Mouse (Mus musculus): ENCODE results near the gene B4galt1. TPM values are rescaled to one million over a fixed set of nuclear protein-coding genes. Genes with fewer than 3 reads are reported as not detected.
"Not testable (repeated sequence)": the region's sequence is repeated elsewhere in the genome, so short reads cannot be mapped to it uniquely, and the experiment has no call there.

B4galt1 gene
- total RNA-seq, 1 experiment from 2014 or later: 28.5 TPM

- ATAC-seq (replicated peaks in 1 of 2; ENCODE audit: insufficient read depth in 1 of 2, low FRiP score in 2 of 2, low TSS enrichment in 1 of 2, low read depth in 1 of 2, poor library complexity in 2 of 2, severe bottlenecking in 2 of 2): no peak
These were observed 46.4 kb downstream of the B4galt1 start for GRCm38 (mm10) chr4:40807382-40807781.

- ATAC-seq (replicated peaks in 1 of 2; ENCODE audit: insufficient read depth in 1 of 2, low FRiP score in 2 of 2, low TSS enrichment in 1 of 2, low read depth in 1 of 2, poor library complexity in 2 of 2, severe bottlenecking in 2 of 2): no peak
These were observed 48.4 kb downstream of the B4galt1 start for GRCm38 (mm10) chr4:40805401-40805800.

DNA sequence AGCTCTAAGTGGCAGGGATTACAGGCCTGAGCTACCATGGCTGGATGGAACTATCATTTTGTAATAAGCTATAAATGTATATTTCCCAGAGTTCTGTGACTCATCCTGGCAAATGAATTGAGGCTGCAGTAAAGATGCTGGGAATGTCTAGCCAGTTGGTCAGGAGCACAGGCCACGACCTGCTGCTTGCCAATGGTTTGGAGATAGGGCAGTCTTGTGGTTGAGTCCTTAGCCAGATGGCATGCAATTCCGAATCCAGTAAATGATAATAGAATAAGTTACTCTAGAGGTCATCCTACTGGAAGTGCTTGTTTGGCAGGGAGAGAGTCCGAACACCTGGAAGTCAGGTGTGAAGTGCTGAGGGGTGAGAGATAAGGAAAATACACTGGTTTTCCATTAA lies 51.0 kb downstream of the B4galt1 start:
- ATAC-seq (replicated peaks in 1 of 2; ENCODE audit: insufficient read depth in 1 of 2, low FRiP score in 2 of 2, low TSS enrichment in 1 of 2, low read depth in 1 of 2, poor library complexity in 2 of 2, severe bottlenecking in 2 of 2): no peak

DNA sequence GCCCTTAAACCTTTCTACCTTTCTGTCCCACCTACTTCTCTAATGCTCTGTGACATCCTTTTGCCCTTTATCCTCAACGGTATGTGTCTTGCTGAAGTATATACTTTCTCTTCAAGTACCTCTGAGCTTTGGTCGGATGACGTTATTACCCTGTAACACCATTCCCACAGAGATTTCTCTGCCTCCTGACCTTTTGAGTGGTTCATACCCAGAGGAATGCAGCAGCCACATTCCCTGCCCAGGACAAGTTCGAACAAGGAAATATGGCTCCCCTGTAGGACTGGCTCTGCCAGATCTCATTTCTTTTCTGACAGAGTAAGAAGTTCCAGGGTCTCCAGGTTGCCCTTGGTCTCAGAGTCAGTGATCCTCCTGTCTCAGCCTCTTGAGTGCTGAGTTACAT lies 51.9 kb downstream of the B4galt1 start:
- ATAC-seq (replicated peaks in 1 of 2; ENCODE audit: insufficient read depth in 1 of 2, low FRiP score in 2 of 2, low TSS enrichment in 1 of 2, low read depth in 1 of 2, poor library complexity in 2 of 2, severe bottlenecking in 2 of 2): no peak

DNA sequence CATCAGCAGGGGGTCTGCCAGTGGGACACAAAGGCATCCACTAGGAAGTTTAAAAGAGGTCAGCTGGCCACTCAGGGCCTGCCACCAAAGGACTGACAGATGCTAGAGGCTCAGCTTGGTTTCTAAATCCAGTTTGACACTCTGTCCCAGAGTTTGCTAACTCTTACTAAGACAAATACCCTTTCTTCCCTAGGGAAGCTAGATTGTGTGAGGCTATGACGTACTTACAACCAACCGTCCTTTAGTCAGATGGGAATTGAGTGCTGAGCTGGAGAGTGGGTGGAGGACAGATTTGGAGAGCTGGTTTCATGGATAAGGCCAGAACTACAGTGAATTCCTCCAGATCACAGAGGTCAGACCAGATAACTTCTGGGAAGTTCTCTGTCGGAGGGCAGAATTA lies 52.9 kb downstream of the B4galt1 start:
- ATAC-seq (replicated peaks in 1 of 2; ENCODE audit: insufficient read depth in 1 of 2, low FRiP score in 2 of 2, low TSS enrichment in 1 of 2, low read depth in 1 of 2, poor library complexity in 2 of 2, severe bottlenecking in 2 of 2): no peak

GRCm38 (mm10) chr4:40798833-40799555 lies 54.8 kb downstream of the B4galt1 start:
- ATAC-seq (replicated peaks in 1 of 2; ENCODE audit: insufficient read depth in 1 of 2, low FRiP score in 2 of 2, low TSS enrichment in 1 of 2, low read depth in 1 of 2, poor library complexity in 2 of 2, severe bottlenecking in 2 of 2): not testable (repeated sequence)

DNA sequence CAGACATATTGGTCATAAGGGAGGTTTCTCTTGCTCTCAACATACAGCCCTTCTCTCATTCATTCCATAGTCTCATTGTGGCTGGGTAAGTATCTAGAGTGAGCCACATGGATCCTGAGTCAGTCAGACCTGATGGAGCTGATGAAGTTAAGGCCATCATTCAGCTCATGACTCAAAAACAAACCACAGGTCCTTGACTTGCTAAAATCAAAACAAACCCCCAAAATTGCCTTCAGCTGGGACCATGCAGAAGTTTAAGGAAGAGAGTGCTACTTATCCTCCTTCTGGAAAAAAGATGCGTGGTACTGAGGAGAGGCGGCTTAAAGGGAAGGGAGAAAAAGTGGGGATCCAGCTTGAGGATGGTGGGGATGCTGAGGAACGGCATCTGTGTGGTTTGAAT lies 58.0 kb downstream of the B4galt1 start:
- no peak for ATAC-seq (replicated peaks in 1 of 2; ENCODE audit: insufficient read depth in 1 of 2, low FRiP score in 2 of 2, low TSS enrichment in 1 of 2, low read depth in 1 of 2, poor library complexity in 2 of 2, severe bottlenecking in 2 of 2)

DNA sequence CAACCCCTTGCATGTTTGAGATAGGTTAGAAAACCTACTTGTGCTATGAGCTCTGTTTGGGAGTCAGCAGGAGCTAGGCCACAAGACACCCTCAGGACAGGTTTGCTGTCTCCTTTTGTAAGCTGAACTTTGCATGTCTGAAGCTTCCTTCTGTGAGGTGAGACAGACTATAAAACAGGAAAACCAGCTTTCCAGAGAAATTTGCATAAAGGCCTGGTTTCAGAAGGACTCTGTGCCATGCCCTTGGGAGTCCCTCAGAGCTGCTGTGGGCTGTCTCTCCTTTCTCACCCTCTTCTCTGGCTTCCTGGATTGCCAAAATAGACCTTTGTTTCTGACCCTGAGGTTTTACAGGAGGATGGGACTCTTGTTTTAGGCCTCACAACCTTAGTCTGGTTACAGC lies 59.5 kb downstream of the B4galt1 start:
- no peak for ATAC-seq (replicated peaks in 1 of 2; ENCODE audit: insufficient read depth in 1 of 2, low FRiP score in 2 of 2, low TSS enrichment in 1 of 2, low read depth in 1 of 2, poor library complexity in 2 of 2, severe bottlenecking in 2 of 2)

- ATAC-seq (replicated peaks in 1 of 2; ENCODE audit: insufficient read depth in 1 of 2, low FRiP score in 2 of 2, low TSS enrichment in 1 of 2, low read depth in 1 of 2, poor library complexity in 2 of 2, severe bottlenecking in 2 of 2): no peak
These were observed 62.6 kb downstream of the B4galt1 start for GRCm38 (mm10) chr4:40791176-40791575.

DNA sequence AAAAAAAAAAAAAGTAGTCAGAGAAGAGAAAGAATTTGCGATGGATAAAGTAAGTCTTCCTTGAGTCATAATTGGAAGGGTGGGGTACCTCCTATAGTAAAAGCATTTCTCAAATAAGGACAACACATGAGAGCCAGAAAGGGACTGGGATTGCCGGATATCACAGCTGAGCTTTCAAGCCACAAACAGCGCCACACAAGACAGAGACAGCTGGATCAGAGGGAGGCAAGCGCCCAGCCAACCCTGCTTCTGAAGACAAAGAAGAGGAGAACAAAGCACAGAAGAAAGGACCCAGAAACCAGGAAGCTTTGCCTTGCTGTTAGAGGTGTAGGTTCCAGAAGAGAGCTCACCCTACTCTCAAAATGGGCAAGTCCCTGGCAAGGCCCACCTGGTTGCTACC lies 67.2 kb downstream of the B4galt1 start:
- ATAC-seq (replicated peaks in 1 of 2; ENCODE audit: insufficient read depth in 1 of 2, low FRiP score in 2 of 2, low TSS enrichment in 1 of 2, low read depth in 1 of 2, poor library complexity in 2 of 2, severe bottlenecking in 2 of 2): no peak

DNA sequence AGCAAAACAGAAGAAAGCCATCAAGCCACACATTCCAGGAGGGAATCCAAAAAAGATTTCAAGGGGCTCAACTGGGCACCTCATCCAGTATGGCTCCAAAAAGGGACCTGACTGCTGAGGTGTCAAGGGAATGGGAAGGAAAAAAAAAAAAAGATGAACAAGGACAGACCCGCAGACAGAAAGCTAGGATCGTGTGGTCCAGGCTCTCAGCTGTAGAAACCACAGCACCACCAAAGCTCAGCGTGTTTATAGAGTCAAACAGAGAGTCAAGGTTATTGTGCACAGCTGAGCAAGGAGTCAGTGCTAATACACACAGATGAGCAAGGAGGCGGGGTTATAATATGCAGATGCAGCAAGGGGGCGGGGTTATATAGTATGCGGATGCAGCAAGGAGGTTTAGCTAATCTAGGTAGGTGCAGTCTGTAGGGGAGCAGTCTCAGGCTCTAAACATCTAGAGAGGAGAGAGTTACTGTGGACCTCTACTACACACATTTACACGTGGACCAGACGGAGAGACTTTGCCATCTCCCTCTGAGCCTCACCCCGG lies 68.1 kb downstream of the B4galt1 start:
- ATAC-seq (replicated peaks in 1 of 2; ENCODE audit: insufficient read depth in 1 of 2, low FRiP score in 2 of 2, low TSS enrichment in 1 of 2, low read depth in 1 of 2, poor library complexity in 2 of 2, severe bottlenecking in 2 of 2): no peak

DNA sequence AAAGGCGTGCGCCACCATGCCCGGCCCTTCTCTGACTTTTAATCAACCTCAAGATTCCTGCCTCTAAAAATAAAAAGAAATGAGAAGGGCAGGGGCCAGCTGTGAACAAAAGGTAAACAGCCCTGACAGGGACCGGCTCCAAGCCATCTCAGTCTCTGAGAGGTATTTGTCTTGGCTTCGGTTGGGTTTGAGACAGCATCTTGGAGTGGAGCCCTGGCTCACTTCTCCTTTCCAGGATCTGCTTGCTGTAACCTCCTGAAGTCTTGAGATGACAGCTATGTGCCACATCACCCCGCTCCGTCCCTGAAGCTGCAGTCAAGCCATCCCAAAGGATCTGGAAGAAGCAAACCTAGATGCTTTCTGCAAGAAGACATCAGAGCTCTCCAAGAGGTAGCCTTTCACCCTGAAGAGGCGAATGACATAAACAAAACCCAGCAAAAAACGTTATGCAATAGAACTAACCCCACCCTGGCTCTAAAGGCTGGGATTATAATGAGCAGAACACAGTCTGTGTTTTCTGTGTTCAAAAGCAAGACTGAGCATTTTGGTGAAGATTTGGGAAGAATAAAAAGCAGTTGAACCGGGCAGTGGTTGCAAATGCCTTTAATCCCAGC lies 69.1 kb downstream of the B4galt1 start:
- ATAC-seq (replicated peaks in 1 of 2; ENCODE audit: insufficient read depth in 1 of 2, low FRiP score in 2 of 2, low TSS enrichment in 1 of 2, low read depth in 1 of 2, poor library complexity in 2 of 2, severe bottlenecking in 2 of 2): peak; percentile 28 to 44; a peak in 1 of 4 replicates

DNA sequence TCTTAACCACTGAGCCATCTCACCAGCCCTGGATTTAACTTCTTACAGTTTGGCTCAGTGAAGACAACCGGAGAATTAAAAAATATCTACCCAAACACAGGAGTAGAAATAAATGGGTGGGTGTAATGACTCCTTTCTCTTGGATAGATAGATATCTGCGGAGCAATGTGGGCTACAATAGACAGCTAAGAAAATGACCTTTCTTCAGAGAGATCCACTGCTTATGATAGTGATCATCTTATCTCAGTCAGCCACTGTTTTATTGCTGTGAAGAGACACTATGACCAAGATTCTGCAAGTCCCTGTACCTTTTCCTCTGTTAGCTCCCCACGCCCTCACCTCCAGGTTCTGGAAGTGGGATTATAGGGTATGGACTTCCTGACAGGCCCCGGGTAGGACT lies 70.8 kb downstream of the B4galt1 start:
- ATAC-seq (replicated peaks in 1 of 2; ENCODE audit: insufficient read depth in 1 of 2, low FRiP score in 2 of 2, low TSS enrichment in 1 of 2, low read depth in 1 of 2, poor library complexity in 2 of 2, severe bottlenecking in 2 of 2): no peak

GRCm38 (mm10) chr4:40781797-40782495 lies 71.9 kb downstream of the B4galt1 start:
- 0 out of 4 replicates have a peak, but pooled peaks of 1 of the 2 experiments have one; percentile 26 for ATAC-seq (replicated peaks in 1 of 2; ENCODE audit: insufficient read depth in 1 of 2, low FRiP score in 2 of 2, low TSS enrichment in 1 of 2, low read depth in 1 of 2, poor library complexity in 2 of 2, severe bottlenecking in 2 of 2)

DNA sequence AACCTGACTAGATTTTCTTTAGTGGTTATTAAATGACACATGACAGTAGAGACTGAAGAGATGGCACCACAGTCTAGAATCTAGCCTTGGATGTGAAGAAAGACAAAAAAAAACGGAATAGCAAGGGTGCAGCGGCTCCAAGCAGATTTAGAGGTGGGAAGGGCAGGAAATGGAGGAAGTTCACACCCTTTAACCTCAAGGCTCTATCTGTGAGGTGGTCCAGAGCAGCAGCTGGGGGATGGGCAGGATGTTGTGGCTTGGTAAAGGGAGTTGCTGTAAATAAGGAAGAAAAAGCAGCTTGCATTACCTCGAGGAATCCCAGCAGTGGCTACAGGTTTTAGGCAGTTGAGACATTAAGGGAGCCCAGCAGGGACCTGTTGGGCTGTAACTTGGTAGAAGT lies 72.7 kb downstream of the B4galt1 start:
- ATAC-seq (replicated peaks in 1 of 2; ENCODE audit: insufficient read depth in 1 of 2, low FRiP score in 2 of 2, low TSS enrichment in 1 of 2, low read depth in 1 of 2, poor library complexity in 2 of 2, severe bottlenecking in 2 of 2): peak; percentile 76 to 88

DNA sequence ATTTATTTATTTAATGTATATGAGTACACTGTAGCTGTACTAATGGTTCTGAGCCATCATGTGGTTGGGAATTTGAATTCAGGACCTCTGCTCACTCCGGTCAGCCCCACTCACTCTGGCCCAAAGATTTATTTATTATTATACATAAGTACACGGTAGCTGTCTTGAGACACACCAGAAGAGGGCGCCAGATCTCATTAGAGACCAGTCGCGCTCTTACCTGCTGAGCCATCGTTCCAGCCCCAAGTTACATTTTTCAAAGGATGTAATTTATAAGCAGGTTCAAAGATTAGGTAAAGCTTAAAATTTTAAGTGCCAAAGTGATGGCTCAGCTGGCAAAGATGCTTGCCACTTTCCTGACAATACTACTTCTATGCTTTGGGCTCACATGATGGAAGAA lies 75.1 kb downstream of the B4galt1 start:
- ATAC-seq (replicated peaks in 1 of 2; ENCODE audit: insufficient read depth in 1 of 2, low FRiP score in 2 of 2, low TSS enrichment in 1 of 2, low read depth in 1 of 2, poor library complexity in 2 of 2, severe bottlenecking in 2 of 2): no peak

DNA sequence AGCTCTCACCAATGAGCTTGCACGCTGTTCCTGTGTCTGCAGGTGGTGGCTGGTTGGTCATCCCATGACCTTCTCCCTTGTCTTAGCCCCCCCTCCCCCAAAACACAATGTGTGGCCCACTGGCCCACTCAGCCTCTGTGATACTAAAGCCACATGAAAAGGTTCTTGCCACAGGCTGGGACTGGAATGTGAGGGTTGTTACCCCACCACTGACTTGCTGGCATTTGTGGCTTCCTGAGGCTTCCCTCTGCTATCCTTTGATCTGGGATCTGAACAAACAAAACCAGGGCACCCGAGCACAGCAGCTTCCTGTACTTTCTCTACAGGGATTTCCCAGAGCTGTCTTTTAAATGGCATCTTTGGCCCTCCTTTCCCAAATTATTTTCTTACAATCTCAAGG lies 76.7 kb downstream of the B4galt1 start:
- no peak for ATAC-seq (replicated peaks in 1 of 2; ENCODE audit: insufficient read depth in 1 of 2, low FRiP score in 2 of 2, low TSS enrichment in 1 of 2, low read depth in 1 of 2, poor library complexity in 2 of 2, severe bottlenecking in 2 of 2)

GRCm38 (mm10) chr4:40776416-40776815 lies 77.4 kb downstream of the B4galt1 start:
- ATAC-seq (replicated peaks in 1 of 2; ENCODE audit: insufficient read depth in 1 of 2, low FRiP score in 2 of 2, low TSS enrichment in 1 of 2, low read depth in 1 of 2, poor library complexity in 2 of 2, severe bottlenecking in 2 of 2): no peak

Data from hematopoietic stem cell, adult 5-6 weeks (primary cell).